Mouse (Mus musculus) kidney, embryonic 16.5 days (tissue): ENCODE measurements around the gene Hist1h2an. TPM values are rescaled to one million over a fixed set of nuclear protein-coding genes. Genes with fewer than 3 reads are reported as not detected.
"Not testable (repeated sequence)": the region's sequence is repeated elsewhere in the genome, so short reads cannot be mapped to it uniquely, and the experiment has no call there.

Experiments used
- ATAC-seq: fragments of 200-750 bp; cut with Nextera tagmentation; 2 replicates; pipeline ENCODE4 v1.8.0; 2017; ENCODE audit warnings: moderate TSS enrichment; ENCODE audit not compliant: low FRiP score, low TSS enrichment
- H3K27ac ChIP-seq: fragments of 300-500 bp; sonication (generic); 2 replicates; pipeline ENCODE4 v1.5.1; 2014; ENCODE audit warnings: low read length
- H3K27me3 ChIP-seq: fragments of 300-500 bp; sonication (generic); 2 replicates; pipeline ENCODE4 v1.6.1; 2014; ENCODE audit warnings: low read length, control low read depth, mixed read lengths; ENCODE audit not compliant: insufficient read depth
- H3K36me3 ChIP-seq: fragments of 300-500 bp; sonication (generic); 2 replicates; pipeline ENCODE4 v1.6.1; 2014; ENCODE audit warnings: low read length, control low read depth, mixed read lengths; ENCODE audit not compliant: insufficient read depth
- H3K4me1 ChIP-seq: fragments of 300-500 bp; sonication (generic); 2 replicates; pipeline ENCODE4 v1.6.1; 2014; ENCODE audit warnings: low read length, control low read depth, mixed read lengths; ENCODE audit not compliant: insufficient read depth
- H3K4me2 ChIP-seq: fragments of 300-500 bp; sonication (generic); replicated peaks from 2 replicates; pipeline ENCODE4 v1.6.1; 2014; ENCODE audit warnings: low read depth, low read length
- H3K4me3 ChIP-seq: fragments of 300-500 bp; sonication (generic); 2 replicates; pipeline ENCODE4 v1.5.1; 2014; ENCODE audit warnings: mild to moderate bottlenecking, low read length
- H3K9ac ChIP-seq: fragments of 300-500 bp; sonication (generic); replicated peaks from 2 replicates; pipeline ENCODE4 v1.6.1; 2014; ENCODE audit warnings: low read length
- H3K9me3 ChIP-seq: fragments of 300-500 bp; sonication (generic); 2 replicates; pipeline ENCODE4 v1.6.1; 2016; ENCODE audit warnings: low read length, control low read depth
- WGBS: fragments of 180-500 bp; shearing (Covaris S2); extraction: QIAGEN DNeasy Blood & Tissue Kit; methylation state at CpG from one replicate; pipeline ENCODE4 v1.1.7; 2014; 5-methylcytosine and 5-hydroxymethylcytosine counted together
- polyA plus RNA-seq: library from polyadenylated mRNA; unstranded; fragments of >200 nt; fragmentation: Nextera tagmentation; extraction: Ambion mirVana; gene quantifications from 2 replicates; pipeline ENCODE4 v1.2.1, GENCODE M21; 2015

Hist1h2an gene
- polyA plus RNA-seq, 1 experiment from 2014 or later: 6.0 TPM

GRCm38 (mm10) chr13:21783734-21784161 lies 3.3 kb downstream of the Hist1h2an start:
- Histone ChIP-seq H3K27ac (peak overlapping the region; percentile 91), H3K27me3 (no peaks in the 10 kb centered on the region), H3K4me1 (peaks cover 43% of the 10 kb centered on the region), H3K9me3 (no peaks in the 10 kb centered on the region), H3K4me2 (peak overlapping the region; percentile 51), H3K4me3 (peak overlapping the region; percentile 50), H3K9ac (peak overlapping the region; percentile 63), H3K36me3 (no peaks in the 10 kb centered on the region)
- no peak for ATAC-seq
- 1% methylated on average over 9 of the region's 9 CpGs for WGBS

- Histone ChIP-seq H3K4me3 (peak within 1 kb of the TSS; percentile 50), H3K27me3 (no peaks in the 10 kb centered on the region), H3K4me2 (peak within 1 kb of the TSS; percentile 63), H3K27ac (peak within 1 kb of the TSS; percentile 94), H3K9me3 (no peaks in the 10 kb centered on the region), H3K4me1 (peaks cover 45% of the 10 kb centered on the region), H3K9ac (peak within 1 kb of the TSS; percentile 77), H3K36me3 (no peaks in the 10 kb centered on the region)
- 0% methylated on average over 13 of the region's 20 CpGs for WGBS
- peak; percentile 66 for ATAC-seq
Measured at GRCm38 (mm10) chr13:21783255-21783617, 3.8 kb downstream of the Hist1h2an start, which contains the start of gene Hist1h3i. TSS of gene Hist1h3i (minus strand) at chr13:21783370.

GRCm38 (mm10) chr13:21782361-21783254 lies 4.4 kb downstream of the Hist1h2an start:
- WGBS: under 1% methylated on average over 14 of the region's 35 CpGs
- H3K36me3 ChIP-seq, H3K9me3 ChIP-seq, H3K27me3 ChIP-seq, ATAC-seq: not testable (repeated sequence)
- H3K4me3 ChIP-seq: peak overlapping the region; percentile 50
- peak overlapping the region; percentile 77 for H3K9ac ChIP-seq
- peak overlapping the region; percentile 63 for H3K4me2 ChIP-seq
- H3K4me1 ChIP-seq: peaks cover 44% of the 10 kb centered on the region
- peak overlapping the region; percentile 94 for H3K27ac ChIP-seq

- H3K27ac ChIP-seq: 0 out of 2 replicates have a peak overlapping the region, but pooled peaks have one; percentile 43
- 91% methylated on average over 1 of the region's 1 CpGs for WGBS
- H3K4me3 ChIP-seq: no peak overlapping the region
- H3K4me2 ChIP-seq: no peak overlapping the region
- no peaks in the 10 kb centered on the region for H3K27me3 ChIP-seq
- no peak for ATAC-seq
- no peak overlapping the region for H3K9ac ChIP-seq
- H3K36me3 ChIP-seq: no peaks in the 10 kb centered on the region
- H3K9me3 ChIP-seq: no peaks in the 10 kb centered on the region
- peaks cover 44% of the 10 kb centered on the region for H3K4me1 ChIP-seq
Measured at GRCm38 (mm10) chr13:21781639-21782038, 5.4 kb downstream of the Hist1h2an start.

GRCm38 (mm10) chr13:21781021-21781555 lies 5.9 kb downstream of the Hist1h2an start:
- ATAC-seq: no peak
- peak overlapping the region; percentile 94 for H3K9ac ChIP-seq
- 48% methylated on average over 6 of the region's 6 CpGs for WGBS

GRCm38 (mm10) chr13:21779767-21780731 lies 7.0 kb downstream of the Hist1h2an start, which contains the start of gene Hist1h1b:
TSS of gene Hist1h1b (minus strand) at chr13:21780625.
- H3K27me3 ChIP-seq: no peaks in the 10 kb centered on the region
- peak; percentile 67 for ATAC-seq
- peaks cover 36% of the 10 kb centered on the region for H3K4me1 ChIP-seq
- WGBS: under 1% methylated on average over 44 of the region's 44 CpGs
- peak within 1 kb of the TSS; percentile 98 for H3K27ac ChIP-seq
- H3K9ac ChIP-seq: peak within 1 kb of the TSS; percentile 94
- H3K4me3 ChIP-seq: peak within 1 kb of the TSS; percentile 69
- H3K9me3 ChIP-seq: no peaks in the 10 kb centered on the region
- H3K4me2 ChIP-seq: peak within 1 kb of the TSS; percentile 73
- no peaks in the 10 kb centered on the region for H3K36me3 ChIP-seq

More at GRCm38 (mm10) chr13:21781021-21781555, 5.9 kb downstream of the Hist1h2an start:
- Histone ChIP-seq H3K27me3 (no peaks in the 10 kb centered on the region), H3K4me1 (peaks cover 42% of the 10 kb centered on the region), H3K4me3 (peak overlapping the region; percentile 69), H3K9me3 (no peaks in the 10 kb centered on the region), H3K36me3 (no peaks in the 10 kb centered on the region), H3K27ac (peak overlapping the region; percentile 98), H3K4me2 (peak overlapping the region; percentile 73)

GRCm38 (mm10) chr13:21778814-21779766 lies 7.9 kb downstream of the Hist1h2an start:
- H3K36me3 ChIP-seq: no peaks in the 10 kb centered on the region
- WGBS: 4% methylated on average over 33 of the region's 33 CpGs

GRCm38 (mm10) chr13:21755707-21756106 lies 31.3 kb downstream of the Hist1h2an start:
- H3K4me3 ChIP-seq: no peak overlapping the region
- no peak overlapping the region for H3K27ac ChIP-seq
- peak overlapping the region; percentile 45; the same call in 1 of the 2 replicates for H3K4me2 ChIP-seq
- no peak overlapping the region for H3K9ac ChIP-seq
- peaks cover 23% of the 10 kb centered on the region for H3K4me1 ChIP-seq
- H3K9me3 ChIP-seq: no peaks in the 10 kb centered on the region
- H3K36me3 ChIP-seq: no peaks in the 10 kb centered on the region
- ATAC-seq: no peak
- H3K27me3 ChIP-seq: no peaks in the 10 kb centered on the region
- 40% methylated on average over 1 of the region's 1 CpGs for WGBS

More at GRCm38 (mm10) chr13:21778814-21779766, 7.9 kb downstream of the Hist1h2an start:
- Histone ChIP-seq H3K4me1 (peaks cover 30% of the 10 kb centered on the region), H3K27me3 (no peaks in the 10 kb centered on the region), H3K27ac (peak overlapping the region; percentile 98), H3K4me2 (peak overlapping the region; percentile 73), H3K4me3 (peak overlapping the region; percentile 69), H3K9me3 (no peaks in the 10 kb centered on the region), H3K9ac (peak overlapping the region; percentile 94)
- ATAC-seq: peak; percentile 87
